Mouse (Mus musculus) stomach, embryonic 14.5 days (tissue): ENCODE data around the gene Zfp277. TPM values are rescaled to one million over a fixed set of nuclear protein-coding genes. Genes with fewer than 3 reads are reported as not detected.

Experiments used
- ATAC-seq: fragments of 200-750 bp; cut with Nextera tagmentation; 2 replicates; pipeline ENCODE4 v1.8.0; 2017; ENCODE audit warnings: low read depth, moderate TSS enrichment; ENCODE audit not compliant: insufficient number of reproducible peaks, insufficient read depth, low FRiP score
- H3K27ac ChIP-seq: fragments of 300-500 bp; sonication (generic); 2 replicates; pipeline ENCODE4 v1.5.1; 2014; ENCODE audit warnings: mild to moderate bottlenecking, low read length, moderate library complexity, mixed read lengths
- H3K27me3 ChIP-seq: fragments of 300-500 bp; sonication (generic); 2 replicates; pipeline ENCODE4 v1.6.1; 2014; ENCODE audit warnings: low read length, control low read depth, mixed read lengths; ENCODE audit not compliant: control insufficient read depth, insufficient read depth
- H3K36me3 ChIP-seq: fragments of 300-500 bp; sonication (generic); 2 replicates; pipeline ENCODE4 v1.6.1; 2014; ENCODE audit warnings: mild to moderate bottlenecking, control low read depth, low read length, moderate library complexity, mixed read lengths; ENCODE audit not compliant: control insufficient read depth, insufficient read depth
- H3K4me1 ChIP-seq: fragments of 300-500 bp; sonication (generic); 2 replicates; pipeline ENCODE4 v1.6.1; 2014; ENCODE audit warnings: low read length, control low read depth, mixed read lengths; ENCODE audit not compliant: control insufficient read depth, insufficient read depth
- H3K4me2 ChIP-seq: fragments of 300-500 bp; sonication (generic); replicated peaks from 2 replicates; pipeline ENCODE4 v1.6.1; 2014; ENCODE audit warnings: low read depth, low read length, control low read depth
- H3K4me3 ChIP-seq: fragments of 300-500 bp; sonication (generic); 2 replicates; pipeline ENCODE4 v1.5.1; 2014; ENCODE audit warnings: low read depth, low read length, control low read depth
- H3K9ac ChIP-seq: fragments of 300-500 bp; sonication (generic); replicated peaks from 2 replicates; pipeline ENCODE4 v1.6.1; 2014; ENCODE audit warnings: low read depth, mild to moderate bottlenecking, control low read depth, low read length, moderate library complexity, mixed read lengths
- H3K9me3 ChIP-seq: fragments of 300-500 bp; sonication (generic); 2 replicates; pipeline ENCODE4 v1.6.1; 2016; ENCODE audit warnings: low read depth, low read length, control low read depth; ENCODE audit not compliant: control insufficient read depth
- WGBS: fragments of 180-500 bp; shearing (Covaris S2); extraction: QIAGEN DNeasy Blood & Tissue Kit; methylation state at CpG from one replicate; pipeline ENCODE4 v1.1.7; 2014; 5-methylcytosine and 5-hydroxymethylcytosine counted together
- polyA plus RNA-seq: library from polyadenylated mRNA; unstranded; fragments of >200 nt; fragmentation: Nextera tagmentation; extraction: Ambion mirVana; gene quantifications from 2 replicates; pipeline ENCODE4 v1.2.1, GENCODE M21; 2014

Zfp277 gene
- polyA plus RNA-seq, 1 experiment from 2014 or later: 41.7 TPM

GRCm38 (mm10) chr12:40325582-40325981, 120.1 kb downstream of the Zfp277 start:
- Histone ChIP-seq H3K27me3 (no peaks in the 10 kb centered on the region), H3K27ac (no peak overlapping the region), H3K9me3 (no peaks in the 10 kb centered on the region), H3K36me3 (no peaks in the 10 kb centered on the region), H3K9ac (no peak overlapping the region), H3K4me3 (no peak overlapping the region), H3K4me1 (no peaks in the 10 kb centered on the region), H3K4me2 (no peak overlapping the region)
- 78% methylated on average over 5 of the region's 5 CpGs for WGBS
- no peak for ATAC-seq

DNA sequence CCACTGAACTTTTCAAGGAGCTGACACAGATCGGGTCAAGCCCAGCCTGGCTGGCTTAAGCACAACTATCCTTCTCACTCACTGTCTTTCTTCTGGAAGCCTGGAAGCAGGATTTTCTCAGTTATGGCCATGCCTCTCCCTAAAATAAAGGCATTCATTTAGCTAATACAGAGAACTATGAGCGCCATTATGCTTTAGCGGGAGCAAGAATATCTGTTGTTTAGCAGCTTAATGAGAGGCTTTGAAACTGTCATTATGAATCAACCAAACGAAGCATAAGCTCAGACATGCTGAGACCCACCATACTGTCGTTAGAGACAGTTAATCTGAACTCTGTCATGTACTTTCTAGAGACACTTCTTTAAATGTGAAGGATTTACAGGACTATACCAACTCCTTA, 120.9 kb downstream of the Zfp277 start:
- Histone ChIP-seq H3K27ac (no peak overlapping the region), H3K4me3 (no peak overlapping the region), H3K4me1 (no peaks in the 10 kb centered on the region), H3K9me3 (no peaks in the 10 kb centered on the region), H3K27me3 (no peaks in the 10 kb centered on the region), H3K9ac (no peak overlapping the region), H3K4me2 (no peak overlapping the region), H3K36me3 (no peaks in the 10 kb centered on the region; the same call in 1 of the 2 replicates)
- ATAC-seq: no peak
- WGBS: 80% methylated on average over 5 of the region's 5 CpGs

- no peak overlapping the region for H3K27ac ChIP-seq
- ATAC-seq: no peak
- peaks cover 3% of the 10 kb centered on the region for H3K36me3 ChIP-seq
- H3K4me3 ChIP-seq: no peak overlapping the region
- no peaks in the 10 kb centered on the region for H3K9me3 ChIP-seq
- WGBS: 77% methylated on average over 2 of the region's 2 CpGs
- H3K9ac ChIP-seq: no peak overlapping the region
- no peaks in the 10 kb centered on the region for H3K27me3 ChIP-seq
- H3K4me1 ChIP-seq: no peaks in the 10 kb centered on the region
- H3K4me2 ChIP-seq: no peak overlapping the region
Observed at GRCm38 (mm10) chr12:40315146-40315545, 130.6 kb downstream of the Zfp277 start.

GRCm38 (mm10) chr12:40303960-40304359, 141.7 kb downstream of the Zfp277 start:
- Histone ChIP-seq H3K27me3 (no peaks in the 10 kb centered on the region), H3K4me3 (no peak overlapping the region), H3K9ac (no peak overlapping the region), H3K4me2 (no peak overlapping the region), H3K27ac (no peak overlapping the region), H3K4me1 (no peaks in the 10 kb centered on the region; the same call in 1 of the 2 replicates), H3K36me3 (no peaks in the 10 kb centered on the region), H3K9me3 (no peaks in the 10 kb centered on the region)
- 47% methylated on average over 6 of the region's 6 CpGs for WGBS
- no peak for ATAC-seq

DNA sequence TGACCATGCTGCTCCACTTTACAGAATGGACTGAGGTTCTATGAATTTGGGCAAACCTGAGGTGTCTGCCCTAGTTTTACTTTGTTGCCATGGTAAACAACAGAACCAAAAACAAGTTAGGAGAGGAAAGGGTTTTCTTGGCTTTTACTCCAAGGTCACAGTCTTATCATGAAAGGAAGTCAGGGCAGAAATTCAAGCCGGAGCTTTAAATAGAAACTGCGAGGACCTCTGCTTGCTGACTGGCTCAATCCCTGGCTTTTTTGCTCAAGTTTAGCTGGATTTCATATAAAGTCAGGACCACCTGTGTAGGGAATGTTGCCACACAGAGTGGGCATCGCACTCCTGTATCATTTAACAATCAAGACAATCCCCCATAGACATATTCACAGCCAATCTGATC, 147.1 kb downstream of the Zfp277 start:
- Histone ChIP-seq H3K4me1 (no peaks in the 10 kb centered on the region; the same call in 1 of the 2 replicates), H3K9ac (no peak overlapping the region), H3K4me3 (no peak overlapping the region), H3K27me3 (no peaks in the 10 kb centered on the region), H3K36me3 (no peaks in the 10 kb centered on the region), H3K27ac (no peak overlapping the region), H3K4me2 (no peak overlapping the region), H3K9me3 (no peaks in the 10 kb centered on the region)
- 91% methylated on average over 3 of the region's 3 CpGs for WGBS
- no peak for ATAC-seq

- Histone ChIP-seq H3K4me1 (no peaks in the 10 kb centered on the region), H3K4me3 (no peak overlapping the region), H3K4me2 (no peak overlapping the region), H3K27ac (no peak overlapping the region), H3K9me3 (no peaks in the 10 kb centered on the region; the same call in 1 of the 2 replicates), H3K9ac (no peak overlapping the region), H3K27me3 (no peaks in the 10 kb centered on the region), H3K36me3 (no peaks in the 10 kb centered on the region)
- ATAC-seq: no peak
- 64% methylated on average over 4 of the region's 4 CpGs for WGBS
Observed at GRCm38 (mm10) chr12:40286539-40286938, 159.2 kb downstream of the Zfp277 start.

DNA sequence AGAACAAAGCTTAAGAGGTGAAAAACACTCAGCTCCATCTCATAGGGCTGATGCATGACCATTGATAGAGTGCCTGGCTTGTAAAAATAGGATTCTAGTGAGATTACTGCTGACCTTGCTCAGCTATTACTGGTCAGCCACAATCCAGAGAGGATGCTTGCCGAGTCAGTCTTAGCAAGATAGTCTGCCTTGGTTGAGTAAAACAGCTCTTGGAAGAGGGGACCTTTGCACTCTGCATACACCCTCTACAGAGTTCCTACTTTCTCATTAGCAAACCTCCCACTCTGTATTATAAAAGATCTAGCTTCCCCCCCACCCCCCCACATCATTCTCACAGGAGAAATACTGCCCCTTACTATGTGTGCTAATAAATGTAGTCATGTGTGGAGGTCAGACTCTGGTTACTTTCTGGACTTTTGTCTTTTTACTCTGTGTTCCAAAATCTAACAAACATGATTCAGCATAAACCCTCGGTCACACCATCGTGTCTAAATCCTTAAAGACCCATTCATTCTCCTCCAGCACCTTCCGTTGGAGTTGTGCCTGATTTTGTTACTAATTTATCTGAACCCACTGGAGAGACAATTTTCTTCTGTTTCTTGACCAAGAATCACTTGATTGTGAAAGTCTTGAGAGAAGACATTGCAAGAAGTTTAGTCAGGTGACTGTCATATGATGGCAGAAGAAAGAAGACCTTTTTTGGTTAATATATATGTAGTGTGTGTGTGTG, 164.9 kb downstream of the Zfp277 start:
- Histone ChIP-seq H3K4me3 (no peak overlapping the region), H3K27ac (no peak overlapping the region), H3K36me3 (no peaks in the 10 kb centered on the region), H3K27me3 (no peaks in the 10 kb centered on the region), H3K9ac (no peak overlapping the region), H3K4me1 (no peaks in the 10 kb centered on the region), H3K9me3 (no peaks in the 10 kb centered on the region), H3K4me2 (no peak overlapping the region)
- no peak for ATAC-seq
- 83% methylated on average over 4 of the region's 4 CpGs for WGBS

DNA sequence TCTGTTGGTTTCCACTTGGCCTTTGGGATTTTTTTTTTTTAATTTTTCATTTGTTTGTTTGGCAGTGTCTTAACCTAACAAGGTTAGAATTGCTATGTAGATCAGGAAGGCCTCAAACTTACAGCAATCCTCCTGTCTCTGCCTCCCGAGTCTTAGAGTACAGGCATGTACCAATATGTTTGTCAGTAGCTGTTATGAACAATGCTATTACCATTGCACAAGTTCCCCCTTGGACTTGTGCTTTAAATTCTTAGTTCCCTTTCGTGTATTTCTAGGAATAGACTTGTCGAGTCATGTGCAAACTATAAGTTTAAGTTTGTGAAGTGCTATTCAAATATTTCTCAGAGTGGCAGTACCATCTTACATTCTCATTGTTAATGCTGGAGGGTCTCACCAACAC, 168.1 kb downstream of the Zfp277 start:
- Histone ChIP-seq H3K36me3 (no peaks in the 10 kb centered on the region), H3K9ac (no peak overlapping the region), H3K27me3 (no peaks in the 10 kb centered on the region), H3K4me3 (no peak overlapping the region), H3K4me2 (no peak overlapping the region), H3K4me1 (no peaks in the 10 kb centered on the region), H3K9me3 (no peaks in the 10 kb centered on the region), H3K27ac (no peak overlapping the region)
- 88% methylated on average over 3 of the region's 3 CpGs for WGBS
- ATAC-seq: no peak

DNA sequence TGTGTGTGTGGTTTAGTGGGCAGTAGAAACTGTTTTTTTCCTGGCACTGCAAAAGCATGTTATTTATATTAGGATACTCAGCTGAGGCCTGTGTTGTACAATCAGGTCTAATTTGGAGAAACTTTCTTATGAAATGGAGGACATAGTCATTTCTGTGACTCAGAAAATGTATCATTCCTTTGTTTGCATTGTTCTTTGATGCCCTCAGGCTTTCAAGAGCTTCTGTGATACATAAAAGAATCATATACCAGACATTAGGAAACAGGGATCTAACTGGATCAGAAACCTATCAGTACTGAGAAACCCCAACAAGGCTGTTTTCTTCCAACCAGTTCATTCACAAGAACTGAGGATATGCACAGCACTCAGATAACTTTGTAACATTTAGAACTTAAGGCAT, 170.8 kb downstream of the Zfp277 start:
- no peak overlapping the region for H3K4me3 ChIP-seq
- no peak overlapping the region for H3K4me2 ChIP-seq
- H3K9me3 ChIP-seq: no peaks in the 10 kb centered on the region
- ATAC-seq: no peak
- H3K27ac ChIP-seq: no peak overlapping the region
- H3K4me1 ChIP-seq: no peaks in the 10 kb centered on the region
- no peak overlapping the region for H3K9ac ChIP-seq
- H3K36me3 ChIP-seq: no peaks in the 10 kb centered on the region
- no peaks in the 10 kb centered on the region for H3K27me3 ChIP-seq
